Mouse (Mus musculus) MEL (cell line): ENCODE data around the gene Gm12184. TPM values are rescaled to one million over a fixed set of nuclear protein-coding genes. Genes with fewer than 3 reads are reported as not detected.

ENCODE experiments used
- DNase-seq: peaks from one replicate; pipeline ENCODE4 v3.0.0; 2011; ENCODE audit warnings: low read depth, low spot score
- H3K27ac ChIP-seq: 2 replicates; pipeline ENCODE4 v1.5.1; 2012; ENCODE audit warnings: low read depth, mild to moderate bottlenecking, control low read depth, low read length, moderate library complexity; ENCODE audit not compliant: control insufficient read depth
- H3K27me3 ChIP-seq, 2 experiments: fragments of 150-350 bp in 1 of 2; sonication (generic) in 1 of 2; 2 replicates each; pipeline ENCODE4 v1.6.1; 2012; ENCODE audit warnings: low read length in 2 of 2, mild to moderate bottlenecking in 2 of 2, improper control_type of control experiment in 1 of 2, moderate library complexity in 1 of 2; ENCODE audit not compliant: insufficient read depth in 2 of 2, control insufficient read depth in 1 of 2
- H3K36me3 ChIP-seq, 2 experiments: 2 replicates each; pipeline ENCODE4 v1.6.1; 2012 to 2014; ENCODE audit warnings: low read length in 2 of 2, improper control_type of control experiment in 1 of 2, inconsistent platforms in 1 of 2, mild to moderate bottlenecking in 1 of 2; ENCODE audit not compliant: insufficient read depth in 2 of 2, control insufficient read depth in 1 of 2
- H3K4me1 ChIP-seq, 2 experiments: fragments of 150-350 bp in 1 of 2; sonication (generic) in 1 of 2; 2 replicates each; pipeline ENCODE4 v1.6.1; 2012; ENCODE audit warnings: low read length in 2 of 2, improper control_type of control experiment in 1 of 2, mild to moderate bottlenecking in 1 of 2; ENCODE audit not compliant: insufficient read depth in 2 of 2, control insufficient read depth in 1 of 2
- H3K4me3 ChIP-seq, 2 experiments: fragments of 150-350 bp in 1 of 2; sonication (generic) in 1 of 2; 2 replicates each; pipeline ENCODE4 v1.5.1; 2012; ENCODE audit warnings: low read depth in 2 of 2, low read length in 2 of 2, mild to moderate bottlenecking in 2 of 2, moderate library complexity in 2 of 2, control low read depth in 1 of 2, improper control_type of control experiment in 1 of 2; ENCODE audit not compliant: control insufficient read depth in 1 of 2, insufficient read depth in 1 of 2
- H3K79me2 ChIP-seq: 2 replicates; pipeline ENCODE4 v1.6.1; 2012; ENCODE audit warnings: mild to moderate bottlenecking, low read length, moderate library complexity; ENCODE audit not compliant: control insufficient read depth, poor library complexity, insufficient read depth
- H3K9ac ChIP-seq: 2 replicates; pipeline ENCODE4 v1.6.1; 2012; ENCODE audit warnings: low read depth, mild to moderate bottlenecking, control low read depth, low read length, moderate library complexity; ENCODE audit not compliant: control insufficient read depth, poor library complexity, severe bottlenecking
- H3K9me3 ChIP-seq: fragments of 150-350 bp; sonication (generic); replicated peaks from 2 replicates; pipeline ENCODE4 v1.6.1; 2012; ENCODE audit warnings: mild to moderate bottlenecking, low read length, improper control_type of control experiment, moderate library complexity; ENCODE audit not compliant: insufficient read depth
- CTCF ChIP-seq, 3 experiments: IDR thresholded peaks in 2 of 3; conservative IDR thresholded peaks in 1 of 3; 2 replicates each; pipeline ENCODE4 v1.5.1; 2011 to 2012; ENCODE audit warnings: low read length in 3 of 3, low read depth in 2 of 3, mild to moderate bottlenecking in 2 of 3, improper control_type of control experiment in 1 of 3, inconsistent platforms in 1 of 3, mixed read lengths in 1 of 3, moderate library complexity in 1 of 3; ENCODE audit not compliant: control insufficient read depth in 1 of 3, insufficient read depth in 1 of 3, poor library complexity in 1 of 3, severe bottlenecking in 1 of 3
- ELF1 ChIP-seq: IDR thresholded peaks from 2 replicates; pipeline ENCODE4 v1.6.1; 2014; ENCODE audit warnings: low read depth, mild to moderate bottlenecking, inconsistent platforms, low read length, improper control_type of control experiment, moderate library complexity
- EP300 ChIP-seq, 2 experiments: IDR thresholded peaks; 2 replicates each; pipeline ENCODE4 v1.6.1; 2011; ENCODE audit warnings: improper control_type of control experiment in 2 of 2, low read length in 2 of 2, low read depth in 1 of 2, mild to moderate bottlenecking in 1 of 2
- ETS1 ChIP-seq: IDR thresholded peaks from 2 replicates; pipeline ENCODE4 v1.6.1; 2012; ENCODE audit warnings: low read depth, mild to moderate bottlenecking, inconsistent platforms, low read length, improper control_type of control experiment, moderate library complexity
- GABPA ChIP-seq: IDR thresholded peaks from 2 replicates; pipeline ENCODE4 v1.6.1; 2012; ENCODE audit warnings: low read depth, mild to moderate bottlenecking, inconsistent platforms, low read length, improper control_type of control experiment, moderate library complexity
- GATA1 ChIP-seq: IDR thresholded peaks from 2 replicates; pipeline ENCODE4 v1.6.1; 2011; ENCODE audit warnings: low read depth, low read length, improper control_type of control experiment
- JUND ChIP-seq: IDR thresholded peaks from 2 replicates; pipeline ENCODE4 v1.6.1; 2011; ENCODE audit warnings: low read depth, mild to moderate bottlenecking, improper control_type of control experiment, low read length
- MXI1 ChIP-seq: IDR thresholded peaks from 2 replicates; pipeline ENCODE4 v1.6.1; 2011; ENCODE audit warnings: mild to moderate bottlenecking, low read depth, low read length, improper control_type of control experiment
- MYC ChIP-seq: IDR thresholded peaks from 2 replicates; pipeline ENCODE4 v1.6.1; 2011; ENCODE audit warnings: low read depth, mild to moderate bottlenecking, low read length, improper control_type of control experiment, moderate library complexity
- NRF1 ChIP-seq: IDR thresholded peaks from 2 replicates; pipeline ENCODE4 v1.6.1; 2014; ENCODE audit warnings: low read depth, mild to moderate bottlenecking, inconsistent platforms, low read length, improper control_type of control experiment, moderate library complexity; ENCODE audit not compliant: poor library complexity, insufficient read depth, severe bottlenecking
- POLR2A ChIP-seq, 2 experiments: IDR thresholded peaks; 2 replicates each; pipeline ENCODE4 v1.6.1; 2011 to 2012; ENCODE audit warnings: low read length in 2 of 2, mild to moderate bottlenecking in 2 of 2, control low read depth in 1 of 2, improper control_type of control experiment in 1 of 2, low read depth in 1 of 2, moderate library complexity in 1 of 2; ENCODE audit not compliant: control insufficient read depth in 1 of 2, insufficient read depth in 1 of 2, poor library complexity in 1 of 2
- POLR2AphosphoS5 ChIP-seq: IDR thresholded peaks from 2 replicates; pipeline ENCODE4 v1.6.1; 2012; ENCODE audit warnings: low read depth, borderline replicate concordance, mild to moderate bottlenecking, inconsistent platforms, low read length, moderate library complexity, mixed read lengths
- RAD21 ChIP-seq: IDR thresholded peaks from 2 replicates; pipeline ENCODE4 v1.6.1; 2011; ENCODE audit warnings: mild to moderate bottlenecking, low read depth, low read length, improper control_type of control experiment
- SIN3A ChIP-seq: IDR thresholded peaks from 2 replicates; pipeline ENCODE4 v1.6.1; 2012; ENCODE audit warnings: low read length, improper control_type of control experiment, inconsistent platforms
- SMC3 ChIP-seq: IDR thresholded peaks from 2 replicates; pipeline ENCODE4 v1.6.1; 2011; ENCODE audit warnings: low read depth, low read length, improper control_type of control experiment
- TBP ChIP-seq: IDR thresholded peaks from 2 replicates; pipeline ENCODE4 v1.8.0; 2011; ENCODE audit warnings: low read depth, low read length, improper control_type of control experiment
- UBTF ChIP-seq: IDR thresholded peaks from 2 replicates; pipeline ENCODE4 v1.6.1; 2012; ENCODE audit warnings: low read depth, mild to moderate bottlenecking, inconsistent platforms, low read length, improper control_type of control experiment, moderate library complexity, borderline replicate concordance; ENCODE audit not compliant: insufficient read depth
- USF2 ChIP-seq, 2 experiments: IDR thresholded peaks; 2 replicates each; pipeline ENCODE4 v1.6.1; 2011 to 2012; ENCODE audit warnings: improper control_type of control experiment in 2 of 2, low read length in 2 of 2, borderline replicate concordance in 1 of 2, inconsistent platforms in 1 of 2, low read depth in 1 of 2, mild to moderate bottlenecking in 1 of 2; ENCODE audit not compliant: insufficient read depth in 1 of 2
- ZKSCAN1 ChIP-seq: IDR thresholded peaks from 2 replicates; pipeline ENCODE4 v1.6.1; 2012; ENCODE audit warnings: low read depth, mild to moderate bottlenecking, inconsistent platforms, low read length, improper control_type of control experiment, moderate library complexity
- ZMIZ1 ChIP-seq: IDR thresholded peaks from 2 replicates; pipeline ENCODE4 v1.6.1; 2012; ENCODE audit warnings: low read depth, mild to moderate bottlenecking, inconsistent platforms, low read length, improper control_type of control experiment, moderate library complexity
- ZNF384 ChIP-seq: IDR thresholded peaks from 2 replicates; pipeline ENCODE4 v1.6.1; 2012; ENCODE audit warnings: low read depth, mild to moderate bottlenecking, inconsistent platforms, low read length, improper control_type of control experiment
- polyA plus RNA-seq, 2 experiments: library from polyadenylated mRNA; stranded (reverse) in 1 of 2; unstranded in 1 of 2; fragments of >175 nt in 1 of 2; fragments of >200 nt in 1 of 2; gene quantifications; 2 replicates each; pipeline versions ENCODE4 v1.2.1 to v1.2.4; 2012; ENCODE audit warnings: low replicate concordance in 2 of 2, low read depth in 1 of 2; ENCODE audit not compliant: insufficient read length in 2 of 2, insufficient read depth in 1 of 2, missing spikeins in 1 of 2
- total RNA-seq: library from RNA; depleted of rRNA; stranded (reverse); fragments of 300-350 nt; gene quantifications from 2 replicates; pipeline ENCODE4 v1.2.3, GENCODE M21; 2012

The Gm12184 gene
- total and polyA plus RNA-seq, 3 experiments = 10.9 to 15.3 TPM; not detected in 1

DNA sequence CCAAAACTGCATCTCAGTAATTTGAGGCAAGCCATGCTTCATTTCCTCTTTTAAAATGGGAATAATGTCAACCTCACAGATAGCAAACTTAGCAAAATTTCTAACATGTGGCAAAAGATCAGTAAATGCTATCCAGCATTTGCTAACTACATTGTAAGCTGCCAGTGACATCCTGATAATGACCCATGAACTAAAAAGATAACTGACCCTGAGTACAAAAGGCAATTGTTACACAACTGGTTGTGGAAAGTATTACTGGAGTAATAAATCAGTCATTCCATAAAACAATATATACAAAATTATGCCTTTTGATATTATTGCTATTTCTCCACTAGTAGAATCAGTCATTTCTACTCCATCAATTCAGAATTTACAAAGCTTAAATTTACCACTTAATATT is 12.7 kb downstream of the Gm12184 start (continued):
- TF ChIP-seq JUND (no peak), SIN3A (peak; percentile 30; the same call in 1 of the 2 replicates), MXI1 (peak; percentile 58)

DNA sequence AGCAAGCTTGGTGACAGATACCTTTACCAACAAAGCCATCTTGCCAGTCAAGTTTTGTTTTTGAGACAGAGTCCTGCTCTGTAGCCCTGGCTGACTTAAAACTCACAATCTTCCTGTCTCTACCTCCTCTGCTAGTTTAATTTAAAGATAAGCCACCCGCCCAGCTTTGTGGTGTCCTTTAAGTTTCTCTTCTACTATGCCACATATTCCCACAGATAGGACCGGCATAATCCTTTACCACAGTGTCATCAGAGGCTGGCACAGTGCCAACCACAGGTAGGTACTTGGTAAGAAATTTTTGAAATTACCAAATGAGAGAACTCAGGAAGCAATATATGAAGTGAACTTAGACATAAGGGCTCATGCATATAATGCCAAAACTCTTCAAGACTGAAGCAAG is 16.3 kb downstream of the Gm12184 start:
- Histone ChIP-seq H3K27me3 (no peaks in the 10 kb centered on the region), H3K4me3 (no peak overlapping the region), H3K4me1 (peaks cover 11% of the 10 kb centered on the region in 2 experiments), H3K27ac (no peak overlapping the region), H3K36me3 (peaks cover 12 to 32% of the 10 kb centered on the region in 2 experiments), H3K9ac (no peak overlapping the region), H3K79me2 (peaks cover 12% of the 10 kb centered on the region; the same call in 1 of the 2 replicates), H3K9me3 (no peaks in the 10 kb centered on the region)
- peak; percentile 66 for DNase-seq
- no peak for TF ChIP-seq NRF1
- TF ChIP-seq EP300 (IDR thresholded peaks at IDR 0.05; ENCODE audit: low read depth in 1 of 2, low read length in 2 of 2) = peak; percentile 35 to 53; a peak in 3 of 4 replicates
- peak; percentile 51; the same call in 1 of the 2 replicates for TF ChIP-seq SIN3A
- peak; percentile 35; the same call in 1 of the 2 replicates for TF ChIP-seq MXI1
- no peak for TF ChIP-seq GABPA
- peak; percentile 55; the same call in 1 of the 2 replicates for TF ChIP-seq ETS1

DNA sequence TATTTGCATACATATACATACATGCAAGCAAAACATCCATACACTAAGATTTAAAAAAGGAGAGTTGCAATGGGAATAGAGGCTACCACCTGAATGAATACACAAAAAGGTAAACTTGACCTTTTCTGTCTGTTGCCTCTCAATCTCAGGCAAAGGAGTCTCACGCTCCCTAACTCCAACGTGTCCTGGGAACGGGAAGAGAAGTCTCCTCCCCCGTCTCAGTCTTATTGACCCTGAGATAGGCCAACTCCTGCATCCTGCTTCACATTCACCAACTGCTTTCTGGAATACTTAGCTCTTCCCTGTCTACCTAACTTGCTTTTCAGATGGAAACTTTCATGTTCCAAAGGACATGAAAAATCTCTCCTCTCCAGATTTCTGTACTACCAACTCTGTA is 17.0 kb downstream of the Gm12184 start:
- TF ChIP-seq MXI1 = no peak
- 0 out of 2 replicates have a peak, but pooled peaks have one; percentile 0 for TF ChIP-seq SMC3
- TF ChIP-seq ETS1 = no peak
- TF ChIP-seq MYC = no peak

DNA sequence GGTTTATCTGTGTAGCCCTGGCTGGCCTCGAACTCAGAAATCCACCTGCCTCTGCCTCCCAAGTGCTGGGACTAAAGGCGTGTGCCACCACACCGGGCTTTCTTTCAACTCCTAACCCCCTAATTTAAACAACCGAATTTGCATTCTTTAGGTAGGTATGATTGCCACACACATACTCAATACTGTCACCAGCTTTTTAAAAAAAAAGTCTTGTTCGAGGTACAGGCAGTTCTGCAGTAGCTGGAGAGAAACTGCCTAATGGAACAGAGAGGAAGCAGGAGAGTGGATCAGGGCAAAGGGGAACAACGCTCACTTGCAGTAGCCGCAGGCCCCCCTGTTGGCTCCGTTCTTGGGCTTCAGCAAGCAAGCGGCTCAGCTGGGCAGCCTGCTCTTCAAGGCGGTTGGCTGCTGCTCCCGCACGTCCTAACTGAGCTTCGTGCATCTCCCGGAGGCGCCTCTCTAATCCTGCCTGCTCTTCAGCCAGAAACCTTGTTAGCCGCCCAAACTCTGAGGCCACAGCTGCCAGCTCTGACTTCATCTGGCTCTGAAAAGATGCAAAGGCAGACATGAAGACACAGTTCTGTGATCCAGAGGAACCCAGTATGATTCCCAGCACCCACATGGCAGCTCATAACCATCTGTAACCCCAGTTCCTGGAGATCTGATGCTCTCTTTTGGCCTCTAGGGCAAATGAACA is 17.6 kb downstream of the Gm12184 start:
- TF ChIP-seq UBTF (no peak), CTCF (IDR thresholded peaks at IDR 0.05 in 2 of 3, conservative IDR thresholded peaks at IDR 0.05 in 1 of 3; ENCODE audit: control insufficient read depth in 1 of 3, insufficient read depth in 1 of 3, low read depth in 2 of 3, low read length in 3 of 3, poor library complexity in 1 of 3, severe bottlenecking in 1 of 3) (no peak), MYC (no peak), GATA1 (no peak), POLR2A (IDR thresholded peaks at IDR 0.05; ENCODE audit: control insufficient read depth in 1 of 2, insufficient read depth in 1 of 2, low read depth in 1 of 2, low read length in 2 of 2, poor library complexity in 1 of 2) (peak; percentile 28 to 54; a peak in 2 of 4 replicates), TBP (peak; percentile 83), ELF1 (no peak), RAD21 (no peak), ZKSCAN1 (no peak), ZMIZ1 (no peak; the same call in 1 of the 2 replicates), POLR2AphosphoS5 (no peak), USF2 (IDR thresholded peaks at IDR 0.05; ENCODE audit: borderline replicate concordance in 1 of 2, insufficient read depth in 1 of 2, low read depth in 1 of 2, low read length in 2 of 2) (no peak), ZNF384 (0 out of 2 replicates have a peak, but pooled peaks have one; percentile 2)
- no peak for DNase-seq
- Histone ChIP-seq H3K36me3 (peaks cover 21 to 30% of the 10 kb centered on the region in 2 experiments), H3K27ac (no peak overlapping the region), H3K4me3 (no peak overlapping the region), H3K27me3 (no peaks in the 10 kb centered on the region), H3K9ac (no peak overlapping the region), H3K9me3 (no peaks in the 10 kb centered on the region), H3K79me2 (peaks cover 11% of the 10 kb centered on the region; the same call in 1 of the 2 replicates), H3K4me1 (peaks cover 5 to 8% of the 10 kb centered on the region in 2 experiments; a peak in 3 of 4 replicates)

More for the DNA sequence above, 17.0 kb downstream of the Gm12184 start:
- Histone ChIP-seq H3K9me3 (no peaks in the 10 kb centered on the region), H3K27ac (no peak overlapping the region), H3K4me3 (no peak overlapping the region), H3K79me2 (peaks cover 10% of the 10 kb centered on the region; the same call in 1 of the 2 replicates), H3K27me3 (no peaks in the 10 kb centered on the region), H3K36me3 (peaks cover 16 to 29% of the 10 kb centered on the region in 2 experiments), H3K9ac (no peak overlapping the region), H3K4me1 (peaks cover 7 to 11% of the 10 kb centered on the region in 2 experiments)
- DNase-seq = no peak
